Comparison of ENCODE assay signal across 7 mouse cellular contexts in genomic region chr13:16762727-16763512, GRCm38 (mm10).
DNase-seq lines count a peak whose midpoint lies in the region; ATAC-seq and TF ChIP-seq lines count a peak whose summit lies in the region.

No protein-coding gene starts in this region.

- H3K27me3 ChIP-seq in liver, adult 2 months (ENCODE audit: control insufficient read depth, insufficient read depth, low read length), result no peaks in the 10 kb centered on the region
- H3K27me3 ChIP-seq in liver, embryonic 12.5 days (replicated peaks), result no peaks in the 10 kb centered on the region
- no peaks in the 10 kb centered on the region for H3K27me3 ChIP-seq in forebrain, embryonic 14.5 days (replicated peaks; ENCODE audit: control insufficient read depth, insufficient read depth, low read length)
- H3K27me3 ChIP-seq in midbrain, embryonic 12.5 days, result no peaks in the 10 kb centered on the region

- no peak overlapping the region for H3K9ac ChIP-seq in liver, adult 2 months (ENCODE audit: low read depth, low read length)
- H3K9ac ChIP-seq in liver, embryonic 12.5 days, result no peak overlapping the region
- no peak overlapping the region; the same call in 1 of the 2 replicates for H3K9ac ChIP-seq in forebrain, embryonic 14.5 days (ENCODE audit: low read length)
- H3K9ac ChIP-seq in midbrain, embryonic 12.5 days (replicated peaks), result no peak overlapping the region

- WGBS in liver, adult 2 months, result 75% methylated on average over 8 of the region's 8 CpGs
- WGBS in liver, embryonic 12.5 days (ENCODE audit: insufficient replicate concordance), result 63% methylated on average over 8 of the region's 8 CpGs
- WGBS in forebrain, embryonic 14.5 days, result 7% methylated on average over 8 of the region's 8 CpGs
- 48% methylated on average over 8 of the region's 8 CpGs for WGBS in midbrain, embryonic 12.5 days

- peaks cover 12% of the 10 kb centered on the region for H3K4me1 ChIP-seq in liver, adult 2 months (ENCODE audit: control insufficient read depth, insufficient read depth, low read length)
- H3K4me1 ChIP-seq in liver, embryonic 12.5 days, result no peaks in the 10 kb centered on the region
- H3K4me1 ChIP-seq in forebrain, embryonic 14.5 days (ENCODE audit: control insufficient read depth, insufficient read depth, low read length), result peaks cover 16% of the 10 kb centered on the region
- H3K4me1 ChIP-seq in midbrain, embryonic 12.5 days, result peaks cover 15% of the 10 kb centered on the region

- H3K79me2 ChIP-seq in liver, adult 2 months (ENCODE audit: control insufficient read depth, insufficient read depth, low read length), result no peaks in the 10 kb centered on the region

- no peaks in the 10 kb centered on the region for H3K36me3 ChIP-seq in liver, adult 2 months (ENCODE audit: control insufficient read depth, insufficient read depth, low read length)
- H3K36me3 ChIP-seq in liver, embryonic 12.5 days, result no peaks in the 10 kb centered on the region
- H3K36me3 ChIP-seq in forebrain, embryonic 14.5 days (ENCODE audit: control insufficient read depth, insufficient read depth, low read length), result no peaks in the 10 kb centered on the region
- no peaks in the 10 kb centered on the region for H3K36me3 ChIP-seq in midbrain, embryonic 12.5 days

- H3K27ac ChIP-seq in liver, adult 2 months (replicated peaks; ENCODE audit: insufficient read depth, low read depth, low read length), result no peak overlapping the region; the same call in 1 of the 2 replicates
- no peak overlapping the region for H3K27ac ChIP-seq in liver, embryonic 12.5 days
- peak overlapping the region; percentile 52; the same call in 1 of the 2 replicates for H3K27ac ChIP-seq in forebrain, embryonic 14.5 days (ENCODE audit: low read depth, low read length)
- H3K27ac ChIP-seq in midbrain, embryonic 12.5 days (replicated peaks), result no peak overlapping the region

- TF ChIP-seq CTCF in liver, adult 2 months (IDR thresholded peaks at IDR 0.05; ENCODE audit: low read depth, low read length), result no peak

- H3K4me3 ChIP-seq in liver, adult 2 months (ENCODE audit: insufficient read depth, low read depth, low read length), result no peak overlapping the region
- no peak overlapping the region for H3K4me3 ChIP-seq in liver, embryonic 12.5 days
- no peak overlapping the region for H3K4me3 ChIP-seq in forebrain, embryonic 14.5 days (ENCODE audit: low read depth, low read length)
- no peak overlapping the region for H3K4me3 ChIP-seq in midbrain, embryonic 12.5 days

- intact Hi-C loops in left cerebral cortex, postnatal 25 days (cut with DNase I), result loop anchor here (1.0 to 10.0 kb wide), 3 partner anchors 95 to 756 kb away; no protein-coding TSS in a partner anchor

- no peak for ATAC-seq in liver, embryonic 12.5 days
- ATAC-seq in forebrain, embryonic 14.5 days, result peak; percentile 85
- peak; percentile 71 for ATAC-seq in midbrain, embryonic 12.5 days (ENCODE audit: low FRiP score, low read depth)
- no peak for ATAC-seq in CD4-positive, CD25-positive, alpha-beta regulatory T cell, adult 4 months

- TF ChIP-seq POLR2A in liver, adult 2 months (IDR thresholded peaks at IDR 0.05; ENCODE audit: extremely low read depth, insufficient read depth, low read length), result no peak

- no peaks in the 10 kb centered on the region for H3K9me3 ChIP-seq in liver, embryonic 12.5 days (replicated peaks)
- no peaks in the 10 kb centered on the region for H3K9me3 ChIP-seq in forebrain, embryonic 14.5 days (replicated peaks; ENCODE audit: control insufficient read depth, low read length)
- H3K9me3 ChIP-seq in midbrain, embryonic 12.5 days, result no peaks in the 10 kb centered on the region

- peak; percentile 53 for DNase-seq in liver, adult 2 months (ENCODE audit: extremely low read depth, low read depth, low spot score)
- DNase-seq in forebrain, embryonic 14.5 days (ENCODE audit: low spot score), result peak; percentile 85
- DNase-seq in retina, postnatal 7 days (ENCODE audit: low read depth, low spot score), result peak; percentile 8
- no peak for DNase-seq in left cerebral cortex, postnatal 25 days (ENCODE audit: low spot score in 2 of 2)

- H3K4me2 ChIP-seq in liver, embryonic 12.5 days, result no peak overlapping the region
- H3K4me2 ChIP-seq in forebrain, embryonic 14.5 days (ENCODE audit: low read length), result peak overlapping the region; percentile 6; the same call in 1 of the 2 replicates
- no peak overlapping the region for H3K4me2 ChIP-seq in midbrain, embryonic 12.5 days (replicated peaks)

Comparison
In these comparisons a context has a peak if more than half of its experiments do, and no peak if none do; other contexts are left out.
1. DNase-seq: peak in liver, adult 2 months (single experiment), forebrain, embryonic 14.5 days (single experiment) and retina, postnatal 7 days (single experiment); none in left cerebral cortex, postnatal 25 days (0 of 2).
2. ATAC-seq: peak in forebrain, embryonic 14.5 days (single experiment) and midbrain, embryonic 12.5 days (single experiment); none in liver, embryonic 12.5 days (single experiment) and CD4-positive, CD25-positive, alpha-beta regulatory T cell, adult 4 months (single experiment).